Mouse (Mus musculus) regulatory T cell (primary cell): ENCODE data around the gene Rasa4.
"Not testable (repeated sequence)": the region's sequence is repeated elsewhere in the genome, so short reads cannot be mapped to it uniquely, and the experiment has no call there.

Experiments
- in situ Hi-C: fragments of 300-600 bp; cut with MboI, MseI; formaldehyde crosslinking; loops from one replicate; pipeline ENCODE4 v1.15.1; 2025; ENCODE audit warnings: high pct_unique_total_duplicates

Gene Rasa4

DNA sequence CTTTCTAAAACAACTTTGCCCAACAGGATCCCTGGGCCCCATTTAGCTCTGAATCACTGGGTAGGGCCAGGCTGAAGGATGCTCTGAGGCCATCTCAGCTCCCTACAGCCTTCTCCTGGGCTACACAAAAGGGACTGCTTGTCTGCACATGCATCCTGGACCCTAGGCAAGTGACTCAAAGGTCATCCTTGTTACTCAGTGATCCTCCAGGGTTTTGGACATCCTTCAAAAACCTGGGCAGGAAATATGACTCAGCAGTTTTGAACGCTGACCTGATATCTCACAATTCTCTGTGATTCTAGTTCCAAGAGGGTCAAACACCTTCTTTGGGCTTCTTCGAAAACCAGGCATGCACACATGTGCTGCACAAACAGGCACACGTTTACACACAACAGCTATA is 25.3 kb downstream of the Rasa4 start:
- in situ Hi-C loops, result no loop called here

- in situ Hi-C loops, result not testable (repeated sequence)
These were observed 29.8 kb downstream of the Rasa4 start for GRCm38 (mm10) chr5:136113546-136113945.

GRCm38 (mm10) chr5:136115891-136116783 is 32.4 kb downstream of the Rasa4 start, which contains the start of gene Polr2j:
TSS of gene Polr2j (plus strand) at chr5:136116631.
- in situ Hi-C loops, result no loop called here

GRCm38 (mm10) chr5:136116784-136117112 is 33.0 kb downstream of the Rasa4 start:
- in situ Hi-C loops, result no loop called here

DNA sequence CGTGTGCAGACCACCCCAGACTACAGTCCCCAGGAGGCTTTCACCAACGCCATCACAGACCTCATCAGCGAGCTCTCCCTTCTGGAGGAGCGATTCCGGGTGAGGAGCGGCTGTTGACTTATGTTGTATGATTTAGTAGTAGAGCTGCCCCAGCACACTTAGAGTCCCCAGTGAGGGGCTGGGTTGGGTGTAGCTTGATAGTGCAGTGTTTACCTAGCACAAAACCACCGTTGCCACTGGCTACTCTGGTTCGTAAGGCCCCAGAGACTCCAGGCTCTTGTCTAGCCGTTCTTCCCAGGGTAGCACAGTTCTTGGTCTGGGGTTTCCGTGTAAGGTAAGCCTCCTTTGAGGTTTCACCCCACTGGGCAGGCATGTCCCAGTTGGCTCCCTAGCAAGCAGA is 38.4 kb downstream of the Rasa4 start:
- in situ Hi-C loops, result no loop called here

DNA sequence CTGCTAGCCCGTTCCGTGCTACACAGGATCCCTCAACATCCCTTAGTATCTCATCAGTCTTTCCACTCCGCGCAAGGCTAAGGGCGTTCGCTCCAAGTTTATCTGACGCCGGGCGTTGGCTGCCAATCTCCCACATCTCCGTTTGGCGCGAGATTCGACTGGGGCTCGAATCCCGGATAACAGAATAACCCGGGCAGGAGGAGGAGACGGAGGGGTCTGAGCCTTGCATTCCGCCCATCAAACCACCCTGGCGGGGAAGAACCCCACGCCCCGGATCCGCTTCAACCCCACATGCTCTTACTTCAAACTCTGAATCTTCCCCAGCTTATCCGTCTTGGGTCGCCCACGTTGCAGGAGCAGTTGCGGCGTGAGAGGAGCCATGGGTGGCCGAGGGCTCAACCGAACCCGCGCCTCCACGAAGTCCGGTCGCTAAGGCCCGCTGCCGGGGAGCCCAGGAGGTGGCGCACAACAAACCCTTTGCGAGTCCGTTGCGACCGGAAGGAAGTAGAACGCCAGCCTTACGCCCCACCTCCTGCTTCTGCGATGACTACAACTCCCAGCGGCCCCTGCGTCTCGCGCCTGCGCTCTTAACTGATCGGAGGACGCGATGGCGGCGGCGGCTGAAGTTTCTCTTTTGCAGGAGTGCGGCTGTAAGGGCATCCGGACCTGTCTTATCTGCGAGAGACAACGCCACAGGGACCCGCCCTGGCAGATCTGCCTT is 52.0 kb downstream of the Rasa4 start, which contains the start of the genes Lrwd1 and Alkbh4:
TSS of gene Lrwd1 (minus strand) at position 504 of the 721 bp plus-strand sequence.
TSS of gene Alkbh4 (plus strand) at position 576 of the 721 bp plus-strand sequence.
- in situ Hi-C loops, result loop anchor here (25.0 kb wide), 1 partner anchor 1152 kb away; the partner anchor contains the start of genes Ache and Ufsp1

GRCm38 (mm10) chr5:136136292-136136990 is 52.7 kb downstream of the Rasa4 start:
- in situ Hi-C loops, result loop anchor here (25.0 kb wide), 1 partner anchor 1151 kb away; the partner anchor contains the start of genes Ache and Ufsp1

DNA sequence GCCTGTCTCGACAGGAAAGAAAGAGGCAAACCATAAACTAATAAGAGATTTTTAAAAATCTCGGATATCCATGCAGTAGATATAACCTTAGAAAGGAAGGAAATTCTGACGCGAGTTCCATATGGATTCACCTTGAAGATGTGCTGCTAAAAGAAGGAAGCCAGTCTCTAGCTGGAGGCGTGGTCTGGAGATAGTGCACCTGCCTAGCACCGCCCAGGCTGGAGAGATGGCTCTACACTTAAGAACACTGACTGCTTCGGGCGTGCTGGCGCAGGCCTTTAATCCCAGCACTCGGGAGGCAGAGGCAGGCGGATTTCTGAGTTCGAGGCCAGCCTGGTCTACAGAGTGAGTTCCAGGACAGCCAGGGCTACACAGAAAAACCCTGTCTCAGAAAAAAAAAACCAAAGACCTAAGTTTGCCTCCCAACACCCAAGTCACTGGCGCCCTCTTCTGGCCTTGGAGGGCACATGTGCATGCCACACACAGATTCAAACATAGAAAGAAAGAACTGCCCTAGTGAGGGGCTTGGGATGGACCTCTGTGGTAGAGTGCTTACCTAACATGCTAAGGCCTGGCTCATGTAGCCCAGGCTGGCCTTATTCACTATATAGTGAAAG is 54.0 kb downstream of the Rasa4 start:
- in situ Hi-C loops, result loop anchor here (25.0 kb wide), 1 partner anchor 1150 kb away; the partner anchor contains the start of genes Ache and Ufsp1

DNA sequence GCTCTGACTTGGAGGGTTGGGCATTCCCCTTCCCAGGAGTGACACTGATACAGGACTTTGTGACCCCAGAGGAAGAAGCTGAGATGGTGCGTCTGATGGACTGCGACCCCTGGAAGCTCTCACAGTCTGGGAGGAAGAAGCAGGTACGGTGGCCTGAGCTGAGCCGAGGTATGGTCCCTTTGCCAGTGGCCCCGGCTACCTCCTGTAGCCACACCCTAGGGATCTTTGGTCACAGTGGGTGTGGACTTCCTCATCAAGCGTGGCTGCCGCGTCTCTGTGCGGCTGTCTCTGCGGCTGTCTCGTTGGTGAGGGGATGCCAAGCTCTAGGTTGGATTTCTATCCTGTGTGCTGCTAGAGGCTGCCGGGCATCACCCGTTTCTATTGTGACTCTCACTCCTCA is 55.7 kb downstream of the Rasa4 start:
- in situ Hi-C loops, result loop anchor here (25.0 kb wide), 1 partner anchor 1148 kb away; the partner anchor contains the start of genes Ache and Ufsp1

DNA sequence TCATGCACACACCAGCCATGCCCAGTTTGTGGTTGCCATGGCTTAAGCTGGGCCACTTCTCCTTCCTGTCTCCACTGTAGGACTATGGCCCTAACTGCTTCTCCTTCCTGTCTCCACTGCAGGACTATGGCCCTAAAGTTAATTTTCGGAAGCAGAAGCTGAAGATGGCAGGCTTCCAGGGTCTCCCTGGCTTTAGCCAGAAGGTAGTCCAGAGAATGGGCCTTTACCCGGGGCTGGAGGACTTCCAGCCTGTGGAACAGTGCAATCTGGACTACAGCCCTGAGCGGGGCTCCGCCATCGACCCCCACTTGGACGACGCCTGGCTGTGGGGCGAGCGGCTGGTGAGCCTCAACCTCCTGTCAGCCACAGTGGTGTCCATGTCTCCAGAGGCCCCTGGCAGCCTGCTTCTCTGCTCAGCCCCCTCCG is 56.4 kb downstream of the Rasa4 start:
- in situ Hi-C loops, result loop anchor here (25.0 kb wide), 1 partner anchor 1147 kb away; the partner anchor contains the start of genes Ache and Ufsp1

DNA sequence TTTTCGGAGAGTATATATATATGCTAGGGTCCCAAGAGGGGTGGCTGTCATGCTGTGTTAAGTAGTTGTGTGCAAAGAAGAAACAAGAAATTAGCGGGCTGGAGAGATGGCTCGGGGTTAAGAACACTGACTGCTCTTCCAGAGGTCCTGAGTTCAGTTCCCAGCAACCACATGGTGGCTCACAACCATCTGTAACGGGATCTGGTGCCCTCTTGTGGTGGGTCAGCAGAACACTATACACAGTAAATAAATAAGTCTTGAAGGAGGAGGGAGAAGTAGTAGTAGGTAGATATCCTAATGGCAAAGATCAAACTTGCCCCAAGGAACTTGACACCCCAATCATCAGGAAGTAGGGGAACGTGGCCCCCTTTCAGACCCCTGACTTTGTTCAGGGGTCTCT is 59.0 kb downstream of the Rasa4 start:
- in situ Hi-C loops, result loop anchor here (25.0 kb wide), 1 partner anchor 1145 kb away; the partner anchor contains the start of genes Ache and Ufsp1

- in situ Hi-C loops, result loop anchor here (25.0 kb wide), 1 partner anchor 1144 kb away; the partner anchor contains the start of genes Ache and Ufsp1
These were observed 59.5 kb downstream of the Rasa4 start for GRCm38 (mm10) chr5:136143161-136143755.

DNA sequence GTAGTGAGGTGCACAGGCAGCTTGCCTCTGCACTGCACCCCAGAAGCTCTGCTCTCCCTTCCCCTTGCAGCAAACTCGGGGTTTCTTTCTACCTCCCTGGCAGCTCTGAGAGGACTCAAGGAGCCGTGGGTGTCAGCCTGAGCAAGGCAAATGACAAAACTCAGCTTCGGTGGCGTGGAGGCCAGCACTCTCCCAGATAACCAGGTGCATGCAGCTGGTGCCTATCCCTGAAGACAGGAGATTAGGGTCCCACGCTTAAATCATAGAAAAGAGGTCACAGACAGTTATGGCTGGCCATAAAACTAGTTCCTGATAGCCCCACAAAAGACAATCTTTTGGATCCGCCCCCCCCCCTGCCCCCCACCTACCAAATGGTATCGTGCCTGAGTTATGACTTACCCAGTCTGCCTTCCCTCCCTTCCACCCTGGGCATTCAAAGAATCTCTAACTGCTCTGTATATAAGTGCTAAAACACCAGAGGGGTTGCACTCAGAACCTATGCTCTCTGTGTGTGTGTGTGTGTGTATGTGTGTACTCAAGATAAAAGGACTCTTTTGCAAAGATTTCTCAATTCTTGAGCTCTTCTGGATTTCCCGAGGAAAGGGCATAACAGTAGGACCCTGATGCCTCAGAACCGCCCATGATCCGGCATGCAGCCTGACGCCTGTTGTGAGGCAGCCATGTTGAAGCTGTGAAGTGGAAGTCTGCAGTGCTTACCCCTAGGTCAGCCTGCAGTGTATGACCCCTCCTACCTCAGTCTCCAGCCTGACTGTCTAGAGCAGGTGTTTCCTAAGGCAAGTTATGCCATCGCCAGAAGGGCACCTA is 61.1 kb downstream of the Rasa4 start:
- in situ Hi-C loops, result loop anchor here (5.0 to 25.0 kb wide), 2 partner anchors 42 to 1142 kb away; partner anchors contain the start of genes Ache and Ufsp1

DNA sequence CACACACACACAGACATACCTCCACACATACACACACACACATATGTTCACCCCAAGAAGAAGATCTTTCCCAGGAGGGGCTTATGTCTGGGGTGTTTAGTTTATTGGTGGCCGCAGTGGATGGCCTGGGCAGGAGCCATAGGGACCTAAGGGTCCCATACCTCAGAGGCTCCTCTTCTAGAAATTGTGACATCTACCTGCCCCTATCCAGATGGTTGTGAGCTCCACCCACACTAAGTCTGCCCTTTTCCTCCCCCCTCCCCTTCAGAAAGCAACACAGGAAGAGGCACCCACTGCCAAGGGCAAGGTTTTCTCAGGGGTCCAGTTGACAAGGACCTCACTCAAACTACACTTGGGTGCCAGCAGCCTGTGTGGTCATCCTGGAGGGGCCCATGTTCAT is 63.2 kb downstream of the Rasa4 start:
- in situ Hi-C loops, result loop anchor here (5.0 to 25.0 kb wide), 2 partner anchors 40 to 1140 kb away; partner anchors contain the start of genes Ache and Ufsp1

- in situ Hi-C loops, result loop anchor here (5.0 to 25.0 kb wide), 2 partner anchors 40 to 1140 kb away; partner anchors contain the start of genes Ache and Ufsp1
These were observed 64.0 kb downstream of the Rasa4 start for GRCm38 (mm10) chr5:136147704-136148103.

DNA sequence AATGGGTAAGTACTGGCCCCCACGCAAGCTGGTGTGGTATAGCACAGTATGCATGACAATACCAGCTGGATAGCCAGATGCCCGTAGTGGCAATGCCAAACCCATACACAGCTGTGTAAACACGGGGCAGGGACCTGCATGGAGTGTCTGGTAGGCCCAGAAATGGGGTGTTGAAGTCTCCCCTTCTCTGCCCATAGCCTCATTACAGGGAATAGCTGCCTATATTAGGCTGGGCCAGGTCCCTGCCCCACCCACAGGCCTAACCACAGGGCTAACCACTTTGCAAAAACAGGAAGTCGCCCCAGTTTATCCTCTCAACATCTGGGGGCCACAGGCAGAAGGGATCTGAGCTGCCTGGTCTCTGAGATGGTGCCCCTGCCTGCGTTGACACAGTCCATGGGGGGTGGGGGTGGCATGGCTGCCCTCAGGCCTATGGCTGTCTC is 65.4 kb downstream of the Rasa4 start:
- in situ Hi-C loops, result loop anchor here (5.0 to 25.0 kb wide), 2 partner anchors 38 to 1138 kb away; partner anchors contain the start of genes Ache and Ufsp1

GRCm38 (mm10) chr5:136152365-136152764 is 68.6 kb downstream of the Rasa4 start:
- in situ Hi-C loops, result no loop called here

DNA sequence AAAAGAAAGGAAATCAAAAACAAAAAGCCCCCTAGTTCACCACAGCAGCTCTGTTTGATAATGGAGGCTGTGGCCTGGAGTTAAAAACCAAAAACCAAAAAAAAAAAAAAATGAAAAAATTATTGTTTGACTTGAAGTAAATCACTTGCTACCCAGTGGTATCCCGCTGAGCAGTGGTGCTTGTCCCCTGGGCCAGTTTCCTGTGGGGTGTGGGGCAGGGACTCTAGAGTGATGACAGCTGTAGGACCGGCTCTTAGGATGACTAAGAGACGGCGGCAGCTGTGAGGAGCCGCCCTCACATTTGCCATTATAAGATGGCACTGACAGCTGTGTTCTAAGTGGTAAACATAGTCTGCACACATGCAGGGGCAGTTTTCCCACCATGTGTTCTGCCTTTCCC is 71.7 kb downstream of the Rasa4 start:
- in situ Hi-C loops, result no loop called here

- in situ Hi-C loops, result not testable (repeated sequence)
These were observed 76.4 kb downstream of the Rasa4 start for GRCm38 (mm10) chr5:136160084-136160483.
